Mouse (Mus musculus): Measurements from ENCODE around the gene Rps3. TPM values are rescaled to one million over a fixed set of nuclear protein-coding genes. Genes with fewer than 3 reads are reported as not detected.

Rps3 gene
- polyA plus RNA-seq, 1 experiment from 2014 or later = 428 TPM

GRCm38 (mm10) chr7:99427987-99428386, 55.6 kb downstream of the Rps3 start:
- ATAC-seq = no peak
- no peak overlapping the region for H3K27ac ChIP-seq (ENCODE audit: low read depth, low read length)
- peaks cover 16% of the 10 kb centered on the region for H3K4me1 ChIP-seq (ENCODE audit: control insufficient read depth, insufficient read depth, low read depth, low read length)
- H3K4me3 ChIP-seq (ENCODE audit: low read length) = no peak overlapping the region
- no peak overlapping the region for H3K4me2 ChIP-seq (ENCODE audit: low read length)
- H3K9ac ChIP-seq (ENCODE audit: low read depth, low read length) = no peak overlapping the region
- no peaks in the 10 kb centered on the region for H3K27me3 ChIP-seq (replicated peaks; ENCODE audit: control insufficient read depth, insufficient read depth, low read length)
- WGBS = 94% methylated on average over 3 of the region's 3 CpGs
- H3K9me3 ChIP-seq (ENCODE audit: control insufficient read depth, low read length) = no peaks in the 10 kb centered on the region
- no peaks in the 10 kb centered on the region for H3K36me3 ChIP-seq (ENCODE audit: control insufficient read depth, insufficient read depth, low read length)

Other genes starting within 250 kb of the Rps3 start
- gene Mogat2, start 245.1 kb downstream of the Rps3 start, polyA plus RNA-seq (2015; fragmentation: Nextera tagmentation; extraction: Ambion mirVana) = 0.80 and 1.3 TPM in 2 replicates
- 127 and 137 TPM in 2 replicates for gene Map6, start 216.3 kb downstream of the Rps3 start, polyA plus RNA-seq (2015; fragmentation: Nextera tagmentation; extraction: Ambion mirVana)
- 261 and 355 TPM in 2 replicates for gene Serpinh1, start 130.5 kb downstream of the Rps3 start, polyA plus RNA-seq (2015; fragmentation: Nextera tagmentation; extraction: Ambion mirVana)
- gene Gdpd5, start 102.3 kb downstream of the Rps3 start, polyA plus RNA-seq (2015; fragmentation: Nextera tagmentation; extraction: Ambion mirVana) = 36.9 and 43.8 TPM in 2 replicates
- gene Klhl35, start 17.7 kb downstream of the Rps3 start, polyA plus RNA-seq (2015; fragmentation: Nextera tagmentation; extraction: Ambion mirVana) = 0.54 and 1.6 TPM in 2 replicates
- 17.4 and 19.8 TPM in 2 replicates for gene Arrb1, start 51.7 kb upstream of the Rps3 start, polyA plus RNA-seq (2015; fragmentation: Nextera tagmentation; extraction: Ambion mirVana)
- gene Tpbgl, start 143.4 kb upstream of the Rps3 start, polyA plus RNA-seq (2015; fragmentation: Nextera tagmentation; extraction: Ambion mirVana) = 2.2 and 2.7 TPM in 2 replicates
- gene Slco2b1, start 227.6 kb upstream of the Rps3 start, polyA plus RNA-seq (2015; fragmentation: Nextera tagmentation; extraction: Ambion mirVana) = 6.7 and 7.5 TPM in 2 replicates
- gene Olfr520, start 246.5 kb upstream of the Rps3 start, polyA plus RNA-seq (2015; fragmentation: Nextera tagmentation; extraction: Ambion mirVana) = not detected in 2 replicates

Data from hindbrain, embryonic 16.5 days (tissue).